Mouse (Mus musculus): ENCODE results near the gene Gp1bb. TPM values are rescaled to one million over a fixed set of nuclear protein-coding genes. Genes with fewer than 3 reads are reported as not detected.
A peak's percentile ranks its signal among the peaks of the same experiment; 100 is the strongest.

Gp1bb gene
- total RNA-seq, 2 experiments from 2014 or later = 1.0 to 1.4 TPM

DNA sequence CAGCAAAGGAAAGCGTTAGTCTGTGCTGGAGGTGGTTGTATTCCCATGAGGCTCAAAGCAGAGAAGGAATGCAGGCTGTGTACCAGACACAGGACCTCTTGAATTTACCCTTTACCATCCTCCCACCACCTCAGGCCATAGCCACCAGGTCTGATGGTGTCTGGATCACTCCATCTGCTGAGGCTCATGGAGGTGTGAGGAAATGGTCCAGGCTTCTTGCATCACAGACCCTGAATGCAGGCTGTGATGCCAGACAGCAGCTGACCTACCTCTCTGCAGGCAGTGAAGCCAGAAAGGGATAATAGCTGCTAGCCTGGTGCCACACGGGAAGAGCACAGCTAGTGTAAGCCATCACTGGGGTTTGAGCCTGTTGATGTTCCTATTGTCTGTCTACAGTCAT, 16.2 kb upstream of the Gp1bb start:
- no peak for TF ChIP-seq CTCF (conservative IDR thresholded peaks at IDR 0.05)
- Histone ChIP-seq H3K4me3 (no peak overlapping the region), H3K27ac (no peak overlapping the region)
- DNase-seq (ENCODE audit: low spot score in 2 of 2) = no peak

GRCm38 (mm10) chr16:18636804-18637203, 14.6 kb upstream of the Gp1bb start:
- DNase-seq (ENCODE audit: low spot score in 2 of 2) = no peak
- TF ChIP-seq CTCF (conservative IDR thresholded peaks at IDR 0.05) = no peak
- Histone ChIP-seq H3K4me3 (no peak overlapping the region), H3K27ac (no peak overlapping the region)

DNA sequence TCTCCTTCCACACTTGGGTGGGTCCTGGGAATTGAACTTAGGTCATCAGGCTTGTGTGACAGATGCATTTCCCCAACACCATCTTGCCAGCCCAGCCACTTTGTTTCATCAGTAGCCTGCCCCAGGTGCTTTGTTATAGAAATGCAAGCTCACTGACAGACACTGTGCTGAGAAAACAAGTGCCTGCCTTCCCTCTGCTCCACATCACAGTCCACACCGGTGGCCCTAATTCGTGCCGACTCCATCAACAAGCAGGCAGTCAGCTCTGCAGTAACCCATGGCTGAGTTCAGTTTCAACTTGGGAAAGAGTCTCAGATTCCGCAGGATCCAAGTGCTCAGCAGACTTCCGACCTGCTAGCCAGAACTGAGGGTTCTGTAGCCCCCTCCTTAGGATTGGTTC, 14.2 kb upstream of the Gp1bb start:
- TF ChIP-seq CTCF (conservative IDR thresholded peaks at IDR 0.05) = no peak
- DNase-seq (ENCODE audit: low spot score in 2 of 2) = no peak
- Histone ChIP-seq H3K4me3 (no peak overlapping the region), H3K27ac (no peak overlapping the region)

DNA sequence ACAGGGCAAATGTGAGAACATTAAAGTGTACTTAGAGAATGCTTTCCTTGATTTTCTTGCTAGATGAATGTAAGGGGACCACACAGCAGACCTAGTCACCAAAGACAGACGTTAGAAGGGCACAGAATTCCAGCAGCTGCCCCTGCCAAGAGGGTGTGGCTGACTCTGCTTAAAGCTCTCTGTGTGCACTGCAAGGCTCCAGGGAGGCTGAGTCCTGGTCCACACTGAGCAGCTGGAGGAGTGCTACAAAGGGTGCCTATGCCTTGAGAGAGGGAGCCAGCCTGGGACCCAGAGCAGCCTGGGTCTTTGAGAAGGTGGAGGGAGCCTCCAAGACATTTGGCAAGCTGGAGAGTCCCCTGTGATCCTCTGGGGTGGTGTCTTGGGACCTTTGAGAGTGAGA, 11.1 kb upstream of the Gp1bb start:
- Histone ChIP-seq H3K27ac (no peak overlapping the region), H3K4me3 (no peak overlapping the region)
- no peak for TF ChIP-seq CTCF (conservative IDR thresholded peaks at IDR 0.05)
- DNase-seq (ENCODE audit: low spot score in 2 of 2) = no peak

DNA sequence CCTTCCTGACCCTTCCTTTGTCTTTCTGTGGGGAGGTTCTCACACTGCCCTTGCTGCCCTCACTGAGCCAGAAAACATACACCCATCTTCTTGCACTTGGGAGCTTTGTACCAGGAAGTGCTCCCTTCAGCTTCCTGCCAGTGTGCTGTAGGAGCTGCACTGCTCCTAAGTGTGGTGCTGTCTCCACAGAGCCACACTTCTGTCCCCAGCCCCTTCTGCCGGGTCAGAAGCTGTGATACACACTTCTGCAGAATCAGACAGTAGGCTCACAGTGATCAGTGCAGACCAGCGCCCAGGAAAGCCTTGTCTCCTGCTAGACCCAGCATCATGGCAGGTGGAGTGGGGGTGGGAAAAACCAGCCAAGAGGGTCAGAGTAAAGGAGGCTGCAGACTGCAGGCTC, 10.6 kb upstream of the Gp1bb start:
- H3K27ac ChIP-seq = no peak overlapping the region
- H3K4me3 ChIP-seq = no peak overlapping the region
- no peak for DNase-seq (ENCODE audit: low spot score in 2 of 2)
- no peak for TF ChIP-seq CTCF (conservative IDR thresholded peaks at IDR 0.05)

DNA sequence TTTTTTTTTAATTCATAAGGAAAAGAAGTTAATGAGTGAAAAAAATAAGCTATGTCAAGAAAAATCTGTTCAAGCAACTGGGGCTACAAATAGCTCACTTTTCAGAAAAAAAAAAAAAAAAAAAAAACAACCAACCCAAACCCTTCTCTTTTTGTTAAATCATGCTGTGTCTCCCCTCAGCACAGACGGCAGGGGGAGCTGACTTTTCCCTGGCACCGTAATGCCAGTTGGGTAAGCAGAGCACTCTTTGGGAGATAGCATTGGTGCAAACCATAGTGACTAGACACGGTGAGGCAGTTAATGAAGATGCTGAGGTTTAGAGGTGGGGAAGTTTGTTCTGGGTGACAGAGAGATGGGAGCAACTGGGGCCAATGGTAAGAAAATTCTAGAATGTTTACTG, 9.9 kb upstream of the Gp1bb start:
- Histone ChIP-seq H3K4me3 (no peak overlapping the region), H3K27ac (no peak overlapping the region)
- TF ChIP-seq CTCF (conservative IDR thresholded peaks at IDR 0.05) = peak; percentile 75
- peak in 1 of 2 experiments; percentile 64 for DNase-seq (ENCODE audit: low spot score in 2 of 2)

DNA sequence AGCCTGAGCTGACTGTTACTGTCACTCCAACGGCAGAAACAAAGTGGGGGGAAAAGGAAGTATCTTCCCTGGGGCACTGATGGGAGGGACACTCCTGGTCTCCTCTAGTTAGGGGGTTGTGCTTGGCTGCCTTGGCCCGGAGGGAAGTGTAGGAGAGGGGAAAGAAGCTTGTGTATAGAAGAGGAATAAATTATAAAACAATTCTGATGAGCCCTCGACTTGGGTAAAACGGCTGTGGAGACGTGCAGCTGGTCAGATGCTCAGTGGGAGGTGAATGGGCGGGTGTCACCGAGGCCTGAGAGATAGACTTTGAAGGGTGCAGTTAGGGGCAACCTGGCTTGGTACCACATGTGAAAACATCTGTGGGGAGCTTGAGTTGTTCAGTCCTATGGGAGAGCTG, 8.9 kb upstream of the Gp1bb start:
- no peak overlapping the region for H3K27ac ChIP-seq
- no peak overlapping the region for H3K4me3 ChIP-seq

GRCm38 (mm10) chr16:18630291-18630690, 8.1 kb upstream of the Gp1bb start:
- no peak for TF ChIP-seq CTCF (conservative IDR thresholded peaks at IDR 0.05)
- no peak for DNase-seq (ENCODE audit: low spot score in 2 of 2)
- H3K27ac ChIP-seq = peak overlapping the region; percentile 91
- H3K4me3 ChIP-seq = peak overlapping the region; percentile 68

More for the DNA sequence above, 8.9 kb upstream of the Gp1bb start:
- DNase-seq (ENCODE audit: low spot score in 2 of 2) = no peak
- no peak for TF ChIP-seq CTCF (conservative IDR thresholded peaks at IDR 0.05)

GRCm38 (mm10) chr16:18629390-18630231, 7.4 kb upstream of the Gp1bb start, which contains the start of gene Sept5:
TSS of gene Sept5 (minus strand) at chr16:18629954.
- TF ChIP-seq CTCF (conservative IDR thresholded peaks at IDR 0.05) = no peak
- Histone ChIP-seq H3K4me3 (peak within 1 kb of the TSS; percentile 68), H3K27ac (peak within 1 kb of the TSS; percentile 91)
- peak in 1 of 2 experiments; percentile 72 for DNase-seq (ENCODE audit: low spot score in 2 of 2)

DNA sequence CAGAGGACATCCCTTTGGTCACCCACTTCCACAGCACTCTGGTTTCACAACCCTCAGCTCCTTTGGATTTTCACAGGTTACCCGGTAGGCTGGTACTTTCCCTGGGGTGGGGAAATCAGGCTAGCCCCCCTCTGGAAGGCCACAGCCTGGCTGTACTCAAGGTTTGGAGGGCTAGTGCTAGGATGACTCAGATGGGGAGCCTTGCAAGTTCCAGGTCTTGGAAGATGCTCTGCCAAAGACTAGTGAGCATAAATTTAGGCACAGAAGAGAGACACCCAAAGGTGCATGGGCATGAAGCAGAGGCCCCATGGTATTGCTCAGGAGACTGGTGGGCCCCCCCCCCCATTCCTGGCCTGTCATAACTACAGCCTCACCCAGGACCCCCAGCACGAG, 6.7 kb upstream of the Gp1bb start:
- no peak for DNase-seq (ENCODE audit: low spot score in 2 of 2)
- TF ChIP-seq CTCF (conservative IDR thresholded peaks at IDR 0.05) = no peak
- Histone ChIP-seq H3K27ac (peak overlapping the region; percentile 91), H3K4me3 (peak overlapping the region; percentile 68)

DNA sequence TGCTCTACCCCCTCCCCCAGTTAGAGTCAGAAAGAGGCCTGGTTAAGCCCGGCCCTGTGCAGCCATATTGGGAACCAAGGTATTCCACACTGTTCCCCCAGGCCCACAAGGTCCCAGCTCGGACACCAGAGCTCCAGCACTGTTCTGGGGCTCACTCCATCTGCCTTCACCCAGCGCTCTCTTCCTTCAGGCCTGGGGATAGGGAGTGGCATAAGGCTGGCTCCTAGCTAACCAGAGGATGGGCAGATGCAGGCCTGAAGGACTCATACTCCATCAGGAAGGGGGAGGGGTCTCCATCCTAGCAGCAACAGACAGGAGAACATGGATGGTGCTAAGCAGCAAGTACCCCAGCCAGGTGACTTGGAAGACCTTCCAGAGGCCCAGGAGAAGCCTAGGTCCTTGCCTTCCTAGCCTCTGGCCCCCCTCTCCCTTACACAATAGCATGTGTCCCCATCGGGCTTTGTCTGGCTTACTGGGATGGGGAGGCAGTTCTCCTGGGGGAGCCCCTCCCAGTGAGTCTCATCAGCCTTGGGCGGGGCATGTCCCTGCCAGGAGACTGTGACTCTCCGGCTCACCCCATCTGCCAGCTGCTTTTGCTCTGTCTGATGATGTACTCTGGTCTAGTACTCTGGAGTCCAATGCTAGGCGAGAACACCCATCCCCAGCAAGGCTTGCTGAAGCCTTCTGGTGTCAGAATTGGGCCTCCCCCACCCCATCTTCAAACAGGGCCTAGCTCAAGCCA, 6.2 kb upstream of the Gp1bb start:
- no peak for DNase-seq (ENCODE audit: low spot score in 2 of 2)
- peak overlapping the region; percentile 91 for H3K27ac ChIP-seq

DNA sequence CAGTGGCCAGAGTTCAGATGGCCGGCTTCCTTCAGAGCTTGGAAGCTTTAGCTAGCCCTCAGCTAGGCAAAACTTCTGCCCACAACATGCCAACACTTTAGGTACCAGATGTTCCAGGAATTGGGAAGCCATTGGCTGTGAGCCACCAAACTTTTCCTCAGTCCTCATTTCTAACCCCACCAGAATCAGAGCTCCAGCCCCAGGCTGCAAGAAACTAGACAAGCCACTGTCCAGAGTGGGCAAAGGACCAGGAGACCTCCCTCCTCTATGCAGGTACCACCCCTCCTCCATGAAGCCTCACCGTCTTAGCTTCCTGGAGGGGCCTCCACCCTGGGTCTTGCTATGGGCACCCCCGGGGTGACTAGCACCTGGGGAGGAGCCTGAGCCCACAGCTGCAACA, 5.0 kb upstream of the Gp1bb start:
- TF ChIP-seq CTCF (conservative IDR thresholded peaks at IDR 0.05) = no peak
- Histone ChIP-seq H3K27ac (peak overlapping the region; percentile 98), H3K4me3 (peak overlapping the region; percentile 67)
- no peak for DNase-seq (ENCODE audit: low spot score in 2 of 2)

More for the DNA sequence above, 6.2 kb upstream of the Gp1bb start:
- TF ChIP-seq CTCF (conservative IDR thresholded peaks at IDR 0.05) = no peak
- peak overlapping the region; percentile 68 for H3K4me3 ChIP-seq

DNA sequence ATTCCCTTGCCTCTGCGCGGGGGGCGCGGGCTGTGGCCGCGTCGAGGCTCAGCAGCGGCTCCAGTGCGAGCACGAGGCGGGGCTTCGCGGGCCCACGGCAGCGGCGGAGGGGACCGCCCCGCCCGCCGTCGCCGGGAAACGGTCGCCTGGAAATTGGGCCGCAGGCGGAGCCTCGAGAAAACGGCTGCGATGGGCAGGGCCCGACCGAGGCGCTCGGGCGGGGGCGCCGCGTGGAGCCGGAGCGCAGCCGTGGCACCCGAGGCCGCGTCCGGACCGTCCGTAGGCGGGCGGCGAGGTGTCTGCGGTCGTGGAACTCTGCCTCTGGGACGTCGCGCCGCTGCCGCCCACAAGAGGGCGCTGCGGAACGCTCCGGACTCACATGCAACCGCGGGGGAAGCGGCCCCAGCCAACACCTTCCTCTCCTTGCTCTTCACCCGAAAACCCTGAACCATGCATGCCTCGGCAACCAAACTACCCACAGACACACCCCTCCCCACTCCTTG, 4.2 kb upstream of the Gp1bb start, which contains the start of gene Gm49601:
Gm49601 (minus strand) TSS at position 52 of the 503 bp plus-strand sequence.
- TF ChIP-seq CTCF (conservative IDR thresholded peaks at IDR 0.05) = peak; percentile 98

More for the DNA sequence above, 4.2 kb upstream of the Gp1bb start, which contains the start of gene Gm49601:
- Histone ChIP-seq H3K27ac (peak within 1 kb of the TSS; percentile 98), H3K4me3 (peak within 1 kb of the TSS; percentile 67)
- DNase-seq (ENCODE audit: low spot score in 2 of 2) = peak; percentile 82 to 86

All from layer of hippocampus, adult 2 months (tissue).